Mouse (Mus musculus) duodenum, adult 2 months (tissue): ENCODE measurements around the gene Inka1. TPM values are rescaled to one million over a fixed set of nuclear protein-coding genes. Genes with fewer than 3 reads are reported as not detected.

Experiments used
- polyA plus RNA-seq: library from polyadenylated mRNA; depleted of rRNA; stranded (reverse); fragments of >200 nt; gene quantifications from 2 replicates; pipeline ENCODE4 v1.2.3, GENCODE M21; 2012; ENCODE audit warnings: low replicate concordance; rRNA removed

The Inka1 gene
- 3.2 and 4.2 TPM in 2 replicates for polyA plus RNA-seq

DNA sequence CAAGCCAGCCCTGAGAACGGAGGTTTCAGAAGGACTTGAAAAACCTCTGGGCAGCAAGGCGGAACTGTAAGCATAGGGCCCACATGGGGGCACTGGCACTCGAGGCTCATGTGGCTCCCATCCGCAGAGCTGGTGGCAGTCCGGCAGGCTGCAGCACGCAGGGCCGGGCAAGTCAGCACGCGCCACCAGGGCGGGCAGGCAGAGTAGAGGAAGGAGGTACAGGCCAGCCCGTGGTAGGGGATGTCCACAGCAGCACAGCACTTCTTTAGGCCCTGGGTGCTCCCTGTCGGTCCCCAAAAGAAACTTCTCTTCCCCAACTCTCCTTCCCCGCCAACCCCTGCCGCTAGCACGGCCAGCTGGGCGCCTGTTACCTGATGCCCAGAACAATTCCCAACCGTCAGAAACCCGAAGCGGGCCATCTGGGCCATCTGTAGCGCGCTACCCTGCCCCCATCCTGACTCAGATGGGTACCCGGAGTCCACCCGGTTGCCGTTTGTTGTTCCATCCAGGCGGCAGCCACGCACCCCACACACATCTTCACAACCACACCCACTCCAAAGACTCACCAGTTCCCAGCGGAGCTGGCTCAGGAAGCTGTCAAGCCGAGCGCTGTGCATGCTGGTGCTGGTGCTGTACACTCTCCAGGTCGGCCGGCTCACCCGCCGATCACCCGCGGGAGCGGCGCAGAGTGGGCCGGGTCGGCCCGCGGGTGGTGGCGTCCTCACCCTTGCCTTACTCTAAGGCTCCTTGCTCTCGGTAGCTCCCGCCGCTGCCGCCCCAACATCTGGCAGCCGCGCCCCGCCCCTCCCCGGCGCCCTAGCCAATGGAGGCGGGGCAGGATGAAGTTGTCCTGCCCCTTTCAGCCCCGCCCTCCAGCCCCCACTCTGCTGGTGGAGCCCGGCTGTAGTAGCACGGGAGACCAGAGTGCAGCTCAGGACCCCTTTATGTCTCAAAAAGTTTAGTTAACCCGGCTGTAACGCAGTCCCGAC lies at the start of gene Inka1:
Gene Inka1, minus strand, starts transcription at position 749 of the 989 bp plus-strand sequence.

DNA sequence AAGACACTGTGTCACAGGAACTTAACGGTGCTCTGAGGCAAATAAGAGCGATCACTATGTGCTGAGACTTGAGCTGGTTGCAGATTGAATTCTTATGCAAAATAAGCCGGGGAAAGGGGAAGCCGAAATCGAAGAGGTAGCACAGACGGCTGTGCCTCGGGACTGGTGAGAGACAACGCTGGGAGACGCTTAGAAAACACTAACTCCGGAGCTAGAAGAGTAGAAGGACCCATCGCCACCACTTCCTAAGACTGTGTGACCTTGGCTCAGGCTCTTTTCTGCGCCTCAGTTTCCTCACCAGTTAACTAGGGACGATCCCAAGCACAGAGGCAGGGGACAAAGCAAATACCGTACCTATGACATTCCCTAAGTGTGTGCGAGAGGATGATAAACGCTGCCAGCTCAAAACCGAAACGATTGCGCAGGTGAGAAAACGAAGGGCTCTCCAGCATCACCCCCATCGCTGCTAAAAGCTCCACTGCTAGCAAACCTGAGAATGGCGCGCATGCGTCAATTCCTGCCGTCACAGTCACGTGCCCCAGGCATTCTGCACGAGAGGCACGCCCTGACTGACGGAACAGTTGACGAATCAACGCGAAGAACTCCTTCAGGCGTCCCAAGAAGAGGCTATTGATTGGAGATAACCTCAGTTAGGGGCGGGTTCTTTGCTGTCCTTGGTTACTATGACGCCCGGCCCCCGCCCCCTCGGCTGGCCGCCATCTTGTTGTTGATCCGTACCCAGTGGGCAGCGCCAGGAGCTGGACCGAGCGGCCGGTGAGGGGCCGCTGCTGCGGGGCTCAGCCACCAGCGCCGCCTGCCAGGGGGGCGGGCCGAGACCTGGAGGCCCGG lies 16.5 kb upstream of the Inka1 start, which contains the start of gene Ip6k1:
Gene Ip6k1, plus strand, starts transcription at position 580 of the 849 bp plus-strand sequence.

DNA sequence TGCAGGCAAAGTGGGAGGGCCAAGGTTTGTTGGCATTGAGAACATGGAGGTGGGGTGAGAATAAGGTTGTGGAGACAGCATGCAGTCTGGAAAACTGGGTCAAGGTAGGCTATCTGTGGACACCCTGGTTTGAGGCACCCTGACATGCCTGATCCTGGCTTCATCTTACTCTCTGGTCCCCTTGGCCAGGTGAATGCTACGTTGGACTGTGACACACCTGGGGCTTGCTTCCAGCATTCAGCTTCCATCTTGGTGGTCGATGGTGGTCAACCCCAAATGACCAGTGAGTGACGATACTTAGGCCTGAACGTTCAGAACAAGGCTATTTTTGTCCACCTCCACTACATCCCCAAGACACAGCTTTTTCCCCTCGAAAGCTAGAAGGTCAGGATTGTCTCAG lies 10.4 kb upstream of the Inka1 start, which contains the start of gene Gm20662:
Gene Gm20662, plus strand, starts transcription at position 301 of the 400 bp plus-strand sequence.

DNA sequence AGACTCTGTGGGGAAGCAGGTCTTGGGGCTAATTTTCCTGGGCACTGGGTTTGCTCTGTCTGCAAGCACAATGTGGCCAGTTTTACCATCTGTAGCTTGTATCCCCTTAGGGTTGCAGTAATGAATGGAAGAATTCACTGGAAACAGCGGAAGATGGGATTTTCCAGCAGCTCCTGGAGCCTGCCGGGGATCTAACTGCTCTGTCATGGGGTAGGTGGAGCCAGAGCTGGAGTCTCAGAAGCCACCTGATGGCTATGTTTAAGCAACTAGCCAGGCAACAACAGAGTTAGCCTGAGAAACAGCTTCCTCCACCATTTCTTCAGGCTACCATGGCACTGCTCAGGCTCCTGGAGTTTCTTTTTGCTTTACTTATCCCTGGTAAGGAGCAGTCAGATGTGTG lies 6.5 kb upstream of the Inka1 start, which contains the start of gene Cdhr4:
Gene Cdhr4, plus strand, starts transcription at position 301 of the 400 bp plus-strand sequence.

DNA sequence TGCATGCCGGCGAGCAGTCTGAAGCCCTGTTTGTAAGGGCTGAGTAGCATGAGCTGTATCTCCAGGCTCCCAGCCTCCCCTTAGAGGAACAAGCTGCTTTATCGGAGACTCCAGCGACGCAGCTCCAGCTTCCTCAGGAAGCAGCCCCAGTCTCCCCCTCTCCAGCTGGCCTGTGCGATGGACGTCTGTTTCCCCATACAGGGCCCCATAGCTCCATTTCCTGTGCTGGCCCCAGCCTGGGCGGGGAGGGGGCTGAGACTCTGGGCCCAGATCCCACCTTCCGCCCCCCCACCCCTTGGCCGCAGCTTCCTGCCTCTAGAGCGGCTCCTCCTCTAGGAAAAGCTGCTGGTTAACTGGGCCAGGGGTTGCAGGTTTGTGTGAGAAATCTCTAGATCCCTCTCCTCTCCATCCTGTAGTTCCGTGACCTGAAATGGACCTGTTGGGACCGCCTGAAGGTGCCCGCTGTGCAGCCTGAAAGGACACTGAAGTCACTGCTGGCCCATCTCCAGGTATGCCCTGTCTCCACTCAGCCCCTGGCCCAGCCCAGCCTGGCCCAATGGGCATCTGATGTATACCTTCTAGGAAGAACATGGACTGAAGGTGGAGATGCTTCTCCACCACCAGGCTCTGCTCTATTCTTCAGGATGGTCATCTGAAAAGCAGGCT lies 2.9 kb downstream of the Inka1 start, which contains the start of gene Gm20661:
Gene Gm20661, plus strand, starts transcription at position 378 of the 666 bp plus-strand sequence.

DNA sequence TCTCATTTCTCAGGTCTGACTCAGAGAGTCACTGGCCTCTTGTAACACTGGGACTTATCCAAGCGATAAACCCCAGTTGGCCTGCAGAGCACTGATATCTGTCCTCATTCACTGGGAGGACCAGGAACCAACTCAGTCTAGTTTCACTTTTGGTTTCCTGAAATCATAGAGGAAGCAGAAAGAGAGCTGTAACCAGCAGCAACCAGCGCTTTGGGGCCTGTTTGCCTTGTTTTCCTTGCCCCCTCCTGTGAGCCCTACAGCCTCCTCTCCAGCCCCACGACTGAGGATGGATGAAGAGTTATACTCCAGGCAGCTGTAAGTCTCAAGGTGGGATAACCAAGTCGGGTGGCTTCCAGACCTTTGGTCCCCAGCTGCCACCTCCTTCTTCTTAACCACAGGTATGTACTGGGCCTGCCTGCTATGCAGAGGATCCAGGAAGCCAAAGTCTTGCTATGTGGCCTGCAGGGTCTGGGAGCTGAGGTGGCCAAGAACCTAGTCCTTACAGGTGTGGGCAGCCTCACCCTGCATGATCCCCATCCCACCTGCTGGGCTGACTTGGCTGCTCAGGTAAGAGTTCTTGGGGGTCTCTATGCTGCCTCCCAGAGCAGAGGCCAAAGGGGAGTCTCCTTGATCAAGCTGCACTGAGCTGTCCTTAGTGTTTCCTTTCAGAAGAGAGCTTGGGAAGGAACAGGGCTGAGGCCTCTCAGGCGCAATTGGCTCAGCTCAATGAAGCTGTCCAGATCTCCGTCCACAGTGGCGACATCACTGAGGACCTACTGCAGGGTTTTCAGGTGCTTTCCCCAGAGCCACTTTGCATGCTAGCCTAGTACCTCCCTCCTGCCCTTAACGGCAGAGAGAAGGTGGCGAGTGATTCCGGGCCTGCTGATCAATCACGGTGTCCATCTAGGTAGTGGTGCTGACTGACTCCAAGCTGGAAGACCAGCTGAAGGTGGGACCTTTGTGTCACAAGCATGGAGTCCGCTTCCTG lies 10.0 kb downstream of the Inka1 start, which contains the start of gene Uba7:
Gene Uba7, plus strand, starts transcription at position 107 of the 988 bp plus-strand sequence.

DNA sequence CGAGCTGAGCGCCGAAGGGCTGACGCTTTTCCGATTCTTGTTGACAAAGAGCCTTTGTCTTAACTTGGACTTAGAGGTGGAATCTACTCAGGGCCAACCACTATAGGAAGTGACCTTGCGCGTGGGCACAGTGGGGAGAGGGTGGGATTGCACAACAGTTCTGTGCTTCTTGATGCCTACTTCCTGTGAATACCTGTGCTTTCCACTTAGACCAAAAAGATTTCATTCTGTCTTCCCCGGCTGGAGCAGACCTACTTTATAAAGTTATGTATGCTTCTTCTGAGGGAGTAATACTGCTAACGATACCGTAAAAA lies 35.8 kb downstream of the Inka1 start, which contains the start of gene Traip:
Gene Traip, plus strand, starts transcription at position 215 of the 314 bp plus-strand sequence.

DNA sequence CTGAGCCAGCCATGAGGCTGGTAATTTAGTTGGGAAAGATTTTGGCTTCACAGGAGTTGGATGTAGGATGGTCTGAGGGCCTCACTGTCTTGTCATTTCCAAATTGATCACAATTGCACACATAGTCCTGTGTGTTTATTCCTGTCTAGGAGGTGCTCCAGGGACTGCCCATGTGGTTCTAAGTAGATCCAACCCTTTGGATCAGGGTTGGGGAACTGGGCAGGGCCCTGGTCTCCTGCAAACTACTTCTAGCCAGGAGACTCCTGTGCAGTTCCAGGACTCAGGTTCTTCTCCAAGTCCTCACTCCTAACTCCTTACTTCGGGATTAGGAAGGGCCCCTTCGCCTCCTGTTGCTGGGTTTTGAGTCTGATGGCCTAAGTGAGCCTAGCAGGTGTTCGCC lies 50.3 kb downstream of the Inka1 start, which contains the start of gene Camkv:
Gene Camkv, plus strand, starts transcription at position 301 of the 400 bp plus-strand sequence.

Other genes starting within 250 kb of the Inka1 start
- gene Rbm5, start 214.9 kb downstream of the Inka1 start, polyA plus RNA-seq, result 30.5 and 42.0 TPM in 2 replicates
- 4.0 and 9.6 TPM in 2 replicates for gene Rbm6, start 112.6 kb downstream of the Inka1 start, polyA plus RNA-seq
- gene Mon1a, start 97.7 kb downstream of the Inka1 start, polyA plus RNA-seq, result 76.5 and 135 TPM in 2 replicates
- 51.2 and 56.0 TPM in 2 replicates for gene Mst1r, start 79.0 kb downstream of the Inka1 start, polyA plus RNA-seq
- gene Actl11, start 57.4 kb downstream of the Inka1 start, polyA plus RNA-seq, result not detected in 2 replicates
- gene Camkv, start 50.2 kb downstream of the Inka1 start, polyA plus RNA-seq, result not detected in 2 replicates
- gene Traip, start 35.7 kb downstream of the Inka1 start, polyA plus RNA-seq, result 1.8 and 4.1 TPM in 2 replicates
- gene Uba7, start 10.4 kb downstream of the Inka1 start, polyA plus RNA-seq, result 66.2 and 118 TPM in 2 replicates
- not detected in 2 replicates for gene Gm20661, start 2.8 kb downstream of the Inka1 start, polyA plus RNA-seq
- gene Cdhr4, start 6.6 kb upstream of the Inka1 start, polyA plus RNA-seq, result 0.39 and 1.5 TPM in 2 replicates
- 0.49 and 0.52 TPM in 2 replicates for gene Gm20662, start 10.5 kb upstream of the Inka1 start, polyA plus RNA-seq
- gene Ip6k1, start 16.6 kb upstream of the Inka1 start, polyA plus RNA-seq, result 74.7 and 154 TPM in 2 replicates
- 33.3 and 55.9 TPM in 2 replicates for gene Gmppb, start 63.4 kb upstream of the Inka1 start, polyA plus RNA-seq
- gene Amigo3, start 67.3 kb upstream of the Inka1 start, polyA plus RNA-seq, result 8.7 and 13.0 TPM in 2 replicates
- gene Mst1, start 94.6 kb upstream of the Inka1 start, polyA plus RNA-seq, result 0.20 and 0.81 TPM in 2 replicates
- gene Rnf123, start 97.5 kb upstream of the Inka1 start, polyA plus RNA-seq, result 64.7 and 87.5 TPM in 2 replicates
- 154 and 221 TPM in 2 replicates for gene Apeh, start 108.7 kb upstream of the Inka1 start, polyA plus RNA-seq
- gene Bsn, start 204.5 kb upstream of the Inka1 start, polyA plus RNA-seq, result 1.1 and 2.0 TPM in 2 replicates